Mouse (Mus musculus) right cerebral cortex, postnatal 4 days (tissue): ENCODE data around the gene Tubb2a.
A peak's percentile ranks its signal among the peaks of the same experiment; 100 is the strongest.
"Not testable (repeated sequence)": the region's sequence is repeated elsewhere in the genome, so short reads cannot be mapped to it uniquely, and the experiment has no call there.

Source experiments
- DNase-seq: peaks from one replicate; pipeline ENCODE4 v3.0.0-alpha.2; 2022

Gene Tubb2a

DNA sequence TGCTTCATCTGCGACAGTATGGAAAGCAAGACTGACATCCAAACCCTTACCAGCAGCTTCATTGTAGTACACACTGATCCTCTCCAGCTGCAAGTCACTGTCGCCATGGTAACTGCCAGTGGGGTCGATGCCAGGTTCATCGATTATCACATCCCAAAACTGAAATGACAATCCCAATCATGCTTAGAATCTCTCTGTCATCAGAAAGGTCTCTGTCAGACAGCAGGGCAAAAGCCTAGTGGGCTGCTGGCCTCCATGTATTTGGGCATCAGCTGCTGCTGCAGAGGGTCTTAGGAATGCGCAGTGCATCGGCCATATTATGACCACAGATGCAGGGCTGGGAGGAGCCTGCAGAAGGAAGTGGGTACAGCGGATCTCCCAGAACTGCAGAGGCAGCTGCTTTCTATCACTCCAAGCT is 11.1 kb upstream of the Tubb2a start:
- DNase-seq: no peak

DNA sequence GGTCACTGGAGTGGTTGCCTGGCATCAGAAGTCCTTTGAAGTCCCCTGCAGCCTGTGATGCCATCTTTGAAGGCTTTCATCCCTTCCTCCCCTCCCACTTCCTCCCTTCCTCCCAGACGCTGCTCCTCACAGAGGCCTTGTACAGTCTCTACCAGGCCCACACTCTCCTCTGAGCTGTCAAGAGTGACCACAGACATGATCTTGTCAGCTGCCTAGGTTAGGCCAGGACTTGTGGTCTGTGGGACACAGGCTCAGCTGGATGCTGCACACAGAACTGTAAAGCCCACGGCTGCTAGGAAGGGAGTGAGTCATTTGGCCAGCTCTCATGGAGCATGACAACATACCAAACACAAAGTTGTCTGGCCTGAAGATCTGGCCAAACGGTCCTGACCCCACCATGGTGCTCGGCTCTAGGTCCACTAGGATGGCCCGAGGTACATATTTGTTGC is 10.4 kb upstream of the Tubb2a start:
- not testable (repeated sequence) for DNase-seq

DNA sequence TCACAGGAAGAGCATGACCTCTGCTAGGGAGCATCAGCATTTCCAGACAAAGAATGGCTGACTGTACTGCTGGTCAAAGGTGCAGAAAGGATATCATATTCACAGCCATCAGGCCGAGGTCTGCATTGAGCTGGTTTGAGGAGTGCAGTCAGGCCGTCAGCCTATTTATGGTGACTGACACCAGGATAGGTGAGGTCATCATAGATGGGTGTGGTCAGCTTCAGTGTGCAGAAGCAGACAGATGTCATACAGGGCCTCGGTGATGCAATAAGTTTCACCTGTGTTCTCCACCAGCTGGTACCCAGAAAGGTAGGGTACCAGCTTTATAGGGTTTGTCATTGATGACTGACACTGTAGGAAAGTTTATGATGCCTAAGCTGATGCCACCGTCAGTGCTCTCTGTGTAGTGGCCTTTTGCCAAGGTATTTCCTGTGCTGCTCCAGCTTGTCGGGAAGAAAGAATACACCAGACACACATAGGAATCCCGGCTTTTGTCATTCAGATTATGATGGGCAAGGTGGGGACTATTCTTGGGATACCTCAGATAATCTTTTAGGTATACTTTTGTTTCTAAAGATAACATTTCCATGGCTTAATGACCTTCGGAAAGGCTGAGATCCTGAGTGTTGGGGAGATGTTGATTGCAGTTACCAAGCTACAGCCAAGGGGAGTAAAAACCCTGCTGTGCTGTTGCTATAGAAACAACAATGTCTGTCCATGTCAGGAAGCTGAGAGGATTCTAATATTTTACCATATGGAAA is 9.4 kb upstream of the Tubb2a start:
- no peak for DNase-seq

GRCm38 (mm10) chr13:34084026-34084750 is 6.4 kb upstream of the Tubb2a start:
- no peak for DNase-seq

- DNase-seq: no peak
These were observed 4.1 kb upstream of the Tubb2a start for GRCm38 (mm10) chr13:34081926-34082325.

DNA sequence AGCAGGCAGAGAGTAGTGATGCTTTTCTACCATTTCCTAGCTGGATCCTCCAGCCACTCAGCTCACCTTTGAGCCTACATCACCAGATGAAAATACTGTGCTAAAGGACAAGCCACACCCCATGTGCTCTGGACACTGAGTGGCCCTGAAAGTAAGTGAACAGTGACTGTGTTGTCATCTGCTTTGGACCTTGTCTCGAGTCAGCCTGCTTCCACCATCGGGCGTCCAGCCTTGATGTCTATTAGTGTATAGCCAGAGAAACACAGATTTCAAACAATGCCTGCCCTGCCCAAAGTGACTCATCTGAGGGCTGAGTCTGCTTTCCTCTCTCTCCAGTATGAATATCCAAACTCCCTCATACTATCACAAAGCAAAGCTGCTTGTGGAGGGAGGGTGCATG is 2.0 kb upstream of the Tubb2a start:
- no peak for DNase-seq

- DNase-seq: no peak
These were observed 883 bp upstream of the Tubb2a start for GRCm38 (mm10) chr13:34078500-34079280.

DNA sequence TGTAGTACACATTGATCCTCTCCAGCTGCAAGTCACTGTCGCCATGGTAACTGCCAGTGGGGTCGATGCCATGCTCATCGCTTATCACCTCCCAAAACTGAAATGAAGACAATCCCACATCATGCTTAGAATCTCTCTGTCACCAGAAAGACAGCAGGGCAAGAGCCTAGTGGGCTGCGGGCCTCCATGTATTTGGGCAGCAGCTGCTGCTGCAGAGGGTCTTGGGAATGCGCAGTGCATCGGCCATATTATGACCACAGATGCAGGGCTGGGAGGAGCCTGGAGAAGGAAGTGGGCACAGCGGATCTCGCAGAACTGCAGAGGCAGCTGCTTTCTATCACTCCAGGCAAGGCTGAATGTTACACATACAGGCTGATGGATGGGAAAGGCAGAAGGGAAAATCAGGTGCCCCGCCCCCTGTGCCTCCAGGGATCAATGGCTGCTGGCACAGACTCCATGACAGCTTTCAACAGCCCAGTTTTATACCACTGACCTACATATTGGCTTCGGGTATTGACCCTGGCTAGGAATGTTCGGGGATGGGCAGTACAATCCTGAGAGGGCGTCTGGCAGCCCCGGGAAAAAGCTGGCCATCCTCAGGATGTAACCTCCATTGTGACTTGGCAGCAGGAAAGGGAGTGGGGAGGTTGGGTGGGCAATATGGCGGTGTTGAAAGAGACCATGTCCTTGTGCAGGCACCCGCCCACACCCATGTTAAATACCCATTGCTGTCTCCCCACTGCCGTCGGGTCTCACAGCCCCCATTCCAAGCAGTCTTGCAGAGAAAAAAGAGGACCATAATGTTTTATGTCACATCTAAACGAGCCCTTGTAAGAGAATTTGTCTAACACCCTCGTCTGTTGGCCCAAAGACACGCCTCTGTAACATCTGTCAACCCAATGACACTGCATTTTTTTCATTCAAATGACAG is 981 bp downstream of the Tubb2a start:
- peak; percentile 50 for DNase-seq

- not testable (repeated sequence) for DNase-seq
These were observed 1.9 kb downstream of the Tubb2a start for GRCm38 (mm10) chr13:34075893-34076292.

GRCm38 (mm10) chr13:34074441-34074840 is 3.4 kb downstream of the Tubb2a start:
- DNase-seq: not testable (repeated sequence)

DNA sequence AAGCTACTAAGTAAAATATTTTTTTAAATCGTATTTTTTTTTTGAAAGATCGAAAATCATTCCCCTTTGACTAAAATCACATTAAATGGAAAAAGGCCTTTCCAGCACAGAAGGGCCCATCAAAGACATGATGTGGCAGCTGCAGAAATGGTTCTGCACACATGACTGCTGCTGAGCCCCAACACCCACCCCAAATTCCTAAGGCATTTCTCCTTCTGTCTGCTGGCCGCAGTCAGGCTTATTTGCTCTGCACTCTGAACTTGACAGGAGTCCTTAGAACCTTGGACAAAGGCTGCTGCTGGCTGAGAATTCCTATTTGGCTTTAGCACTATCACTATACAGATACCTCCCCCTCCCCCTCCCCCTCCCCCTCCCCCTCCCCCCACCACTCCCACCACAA is 5.0 kb downstream of the Tubb2a start:
- DNase-seq: no peak

DNA sequence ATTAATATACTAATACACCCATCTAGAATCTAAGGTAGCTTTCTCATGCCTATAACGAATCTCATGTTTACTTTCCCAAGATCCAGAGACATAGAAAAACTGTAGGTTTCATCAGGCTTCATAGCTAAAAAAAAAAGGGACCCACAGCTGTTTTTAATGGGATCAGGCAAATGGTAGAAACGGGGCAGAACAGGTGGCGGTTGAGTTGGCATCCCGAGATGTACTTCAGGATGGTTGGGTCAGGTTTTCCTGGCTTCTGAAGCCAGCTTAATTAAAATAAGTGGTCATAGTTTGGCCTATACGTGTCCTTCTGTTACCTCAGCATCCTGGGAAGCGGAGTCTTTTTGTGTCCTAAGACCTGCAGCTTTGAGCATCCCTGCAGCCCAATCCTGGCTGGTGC is 6.0 kb downstream of the Tubb2a start:
- no peak for DNase-seq

DNA sequence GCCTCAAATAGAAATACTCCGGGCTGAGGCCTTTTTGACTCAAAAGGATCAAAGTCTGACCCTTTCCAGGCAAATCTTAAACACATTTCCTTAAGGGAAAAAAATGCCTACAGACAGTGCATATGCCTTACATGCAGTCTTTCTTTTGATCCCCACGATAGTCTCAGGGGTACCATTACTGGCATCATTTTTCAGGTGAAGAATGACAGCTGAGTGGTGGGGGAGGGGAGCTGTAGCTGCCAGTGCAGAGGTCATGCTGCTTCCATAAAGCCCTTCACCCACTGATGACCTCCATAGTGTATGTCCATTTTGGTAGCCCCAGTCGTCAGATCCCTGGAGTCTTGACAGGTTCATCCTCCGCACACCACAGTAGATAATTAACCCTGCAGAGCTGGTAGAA is 7.5 kb downstream of the Tubb2a start:
- no peak for DNase-seq

DNA sequence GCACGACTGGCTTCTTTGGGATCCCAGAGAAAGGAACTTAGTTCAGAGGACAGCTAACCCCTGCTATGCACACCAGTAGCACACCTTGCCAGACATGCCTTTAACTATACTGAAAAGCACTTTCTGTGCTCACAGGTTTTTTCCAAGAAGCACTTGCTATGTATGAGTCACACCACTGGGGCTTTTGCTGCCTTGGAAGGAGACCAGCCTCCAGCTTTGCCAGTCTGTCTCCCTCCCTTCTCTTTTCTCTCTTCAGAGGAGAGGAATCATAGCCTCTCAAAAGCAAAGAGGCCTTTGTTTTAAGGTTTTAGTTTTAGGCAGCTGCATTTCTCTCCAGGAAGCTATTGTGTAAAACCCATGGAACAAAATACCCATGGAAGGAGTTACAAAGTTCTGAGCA is 11.5 kb downstream of the Tubb2a start:
- no peak for DNase-seq

DNA sequence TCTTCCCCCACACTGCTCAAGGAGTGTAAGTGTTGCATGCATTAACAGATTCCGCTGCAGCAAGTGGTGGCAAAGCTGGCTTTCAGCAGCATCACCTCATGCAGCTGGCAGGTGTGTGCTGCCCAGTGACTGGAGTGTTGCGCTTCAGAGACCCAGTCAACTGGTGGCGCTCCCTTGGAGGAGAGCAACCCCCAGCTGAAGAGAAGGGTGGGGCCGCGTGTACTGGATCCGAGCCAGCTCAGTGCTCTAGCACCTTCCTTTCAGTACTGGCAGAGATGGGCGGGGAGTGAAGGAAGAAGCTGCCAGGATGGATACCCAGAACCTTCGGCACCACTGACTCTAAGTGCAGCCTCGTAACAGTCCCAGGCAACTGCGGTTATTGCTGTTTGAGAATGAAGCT is 15.3 kb downstream of the Tubb2a start:
- DNase-seq: no peak

DNA sequence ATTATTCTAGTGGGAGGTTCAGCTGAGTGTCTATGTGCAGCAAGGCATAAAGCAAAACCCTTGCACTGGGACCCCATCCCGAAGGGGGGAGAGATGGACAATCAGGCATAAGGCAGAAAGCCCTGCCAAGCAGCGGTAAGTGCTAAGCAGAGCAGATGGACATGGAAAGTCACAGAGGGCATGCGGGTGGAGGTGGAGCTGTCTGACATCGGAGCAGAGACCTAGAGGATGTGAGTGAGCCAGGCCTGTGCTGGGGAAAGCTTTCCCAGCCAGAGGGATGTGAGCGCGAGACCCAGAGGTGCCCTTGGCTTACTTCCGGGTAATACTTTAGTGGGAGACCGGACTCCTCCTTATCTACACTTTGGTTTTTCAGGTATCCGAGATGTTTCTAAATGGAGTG is 17.7 kb downstream of the Tubb2a start:
- DNase-seq: no peak

- DNase-seq: no peak
These were observed 20.6 kb downstream of the Tubb2a start for GRCm38 (mm10) chr13:34057252-34057651.

DNA sequence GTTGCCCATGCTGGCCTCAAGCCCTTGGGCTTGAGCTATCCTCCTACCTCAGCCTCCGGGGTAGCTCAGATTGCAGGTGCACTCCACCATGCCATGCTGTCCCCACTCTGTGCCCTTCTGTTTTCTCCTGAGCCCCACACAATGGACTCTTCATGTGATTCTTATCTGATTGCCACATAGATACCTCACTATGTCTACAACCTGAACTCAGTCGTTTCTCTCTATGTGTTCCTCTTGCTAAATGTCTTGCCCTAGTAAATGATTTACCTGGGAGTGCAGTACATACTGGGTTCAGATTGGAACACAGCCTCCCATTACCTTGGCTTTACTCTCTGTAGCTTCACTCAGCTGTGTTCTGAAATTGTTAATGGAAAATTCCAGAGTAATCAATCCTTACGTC is 22.8 kb downstream of the Tubb2a start:
- DNase-seq: no peak

- DNase-seq: no peak
These were observed 23.4 kb downstream of the Tubb2a start for GRCm38 (mm10) chr13:34054391-34054790.

DNA sequence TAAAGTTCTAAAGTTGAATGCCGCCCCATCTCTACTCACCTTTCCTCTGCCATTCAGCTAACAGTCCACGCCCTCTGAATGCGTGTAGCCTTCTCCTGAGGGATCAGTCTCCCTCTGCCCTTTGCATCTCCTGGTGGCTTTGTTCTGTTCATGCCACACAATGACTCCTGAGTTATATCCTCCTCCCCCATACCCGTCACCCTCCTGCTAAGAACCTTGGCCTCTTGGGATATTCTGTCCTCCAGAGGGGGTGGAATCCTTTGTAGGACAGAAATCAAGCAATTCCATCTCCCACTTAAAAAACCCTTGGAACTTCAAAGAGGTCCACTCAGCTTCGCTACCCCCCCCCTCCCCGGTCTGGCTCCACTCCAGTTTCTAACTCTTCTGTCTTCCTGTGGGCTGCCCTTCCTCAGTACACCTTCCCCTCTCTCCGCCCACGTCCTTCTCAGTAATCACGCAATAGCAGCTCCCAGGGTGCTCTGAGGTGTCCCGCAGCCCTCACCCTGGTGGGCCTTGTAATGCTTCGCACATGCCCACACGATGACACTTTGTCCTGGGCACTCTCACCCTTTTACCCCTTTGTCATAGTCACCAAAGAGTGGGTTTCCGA is 24.0 kb downstream of the Tubb2a start:
- no peak for DNase-seq

- no peak for DNase-seq
These were observed 26.1 kb downstream of the Tubb2a start for GRCm38 (mm10) chr13:34051692-34052091.

DNA sequence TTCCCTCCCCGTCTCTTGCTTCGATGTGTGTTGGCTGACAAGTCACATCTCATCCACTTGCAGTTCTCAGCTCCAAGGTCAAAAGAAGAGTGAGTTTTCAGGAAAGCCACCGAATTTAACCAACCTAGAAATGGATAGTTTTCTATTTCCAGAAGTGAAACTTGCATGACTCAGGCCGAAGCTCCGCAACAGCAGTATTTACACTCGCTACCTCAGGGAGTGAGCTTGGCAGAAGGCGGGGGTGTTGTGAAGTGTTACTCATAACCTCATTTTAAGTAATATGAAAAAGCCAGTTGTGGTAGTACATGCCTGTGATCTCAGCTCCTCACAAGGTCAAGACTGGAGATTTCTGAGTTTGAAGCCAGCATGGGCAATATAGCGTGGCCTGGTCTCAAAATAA is 27.3 kb downstream of the Tubb2a start:
- no peak for DNase-seq
